Mouse (Mus musculus): Measurements from ENCODE around the gene Polq. TPM values are rescaled to one million over a fixed set of nuclear protein-coding genes. Genes with fewer than 3 reads are reported as not detected.

Gene Polq
- 9.7 and 10.4 TPM in 2 replicates for polyA plus RNA-seq (2014; fragmentation: Nextera tagmentation; extraction: Ambion mirVana)

- Histone ChIP-seq H3K4me3 (ENCODE audit: low read depth, low read length) (peak within 1 kb of the TSS; percentile 79), H3K27ac (ENCODE audit: low read depth, low read length) (no peak within 1 kb of the TSS), H3K9me3 (ENCODE audit: control insufficient read depth, low read length) (no peaks in the 10 kb centered on the region), H3K36me3 (ENCODE audit: control insufficient read depth, insufficient read depth, low read length) (no peaks in the 10 kb centered on the region), H3K4me2 (ENCODE audit: low read depth) (peak within 1 kb of the TSS; percentile 71), H3K9ac (ENCODE audit: low read length) (peak within 1 kb of the TSS; percentile 72), H3K27me3 (ENCODE audit: control insufficient read depth, insufficient read depth, low read length) (no peaks in the 10 kb centered on the region), H3K4me1 (ENCODE audit: control insufficient read depth, insufficient read depth, low read length) (peaks cover 3% of the 10 kb centered on the region; the same call in 1 of the 2 replicates)
- ATAC-seq (ENCODE audit: insufficient read depth, low FRiP score, low TSS enrichment) (peak; percentile 98), DNase-seq (ENCODE audit: low spot score) (peak; percentile 91)
- 6% methylated on average over 30 of the region's 30 CpGs for WGBS
Observed at GRCm38 (mm10) chr16:37011061-37011921, at the start of gene Polq. Gene Polq (plus strand): TSS chr16:37011786.

- 83% methylated on average over 4 of the region's 4 CpGs for WGBS
- ATAC-seq (ENCODE audit: insufficient read depth, low FRiP score, low TSS enrichment): no peak
- H3K27me3 ChIP-seq (ENCODE audit: control insufficient read depth, insufficient read depth, low read length): no peaks in the 10 kb centered on the region
- H3K27ac ChIP-seq (ENCODE audit: low read depth, low read length): no peak overlapping the region
- no peaks in the 10 kb centered on the region for H3K4me1 ChIP-seq (ENCODE audit: control insufficient read depth, insufficient read depth, low read length)
- H3K9me3 ChIP-seq (ENCODE audit: control insufficient read depth, low read length): no peaks in the 10 kb centered on the region
- no peaks in the 10 kb centered on the region for H3K36me3 ChIP-seq (ENCODE audit: control insufficient read depth, insufficient read depth, low read length)
- H3K9ac ChIP-seq (ENCODE audit: low read length): no peak overlapping the region
- no peak for DNase-seq (ENCODE audit: low spot score)
- no peak overlapping the region for H3K4me2 ChIP-seq (ENCODE audit: low read depth)
- no peak overlapping the region for H3K4me3 ChIP-seq (ENCODE audit: low read depth, low read length)
Observed at GRCm38 (mm10) chr16:36963415-36963814, 48.2 kb upstream of the Polq start.

- Histone ChIP-seq H3K36me3 (ENCODE audit: control insufficient read depth, insufficient read depth, low read length) (no peaks in the 10 kb centered on the region), H3K4me2 (ENCODE audit: low read depth) (no peak overlapping the region), H3K4me1 (ENCODE audit: control insufficient read depth, insufficient read depth, low read length) (no peaks in the 10 kb centered on the region), H3K27me3 (ENCODE audit: control insufficient read depth, insufficient read depth, low read length) (no peaks in the 10 kb centered on the region), H3K9ac (ENCODE audit: low read length) (no peak overlapping the region), H3K4me3 (ENCODE audit: low read depth, low read length) (no peak overlapping the region), H3K27ac (ENCODE audit: low read depth, low read length) (no peak overlapping the region), H3K9me3 (ENCODE audit: control insufficient read depth, low read length) (no peaks in the 10 kb centered on the region)
- ATAC-seq (ENCODE audit: insufficient read depth, low FRiP score, low TSS enrichment) (no peak), DNase-seq (ENCODE audit: low spot score) (no peak)
- WGBS: 98% methylated on average over 2 of the region's 2 CpGs
Observed at GRCm38 (mm10) chr16:36979127-36979526, 32.5 kb upstream of the Polq start.

- H3K27ac ChIP-seq (ENCODE audit: low read depth, low read length): no peak overlapping the region
- ATAC-seq (ENCODE audit: insufficient read depth, low FRiP score, low TSS enrichment) (no peak), DNase-seq (ENCODE audit: low spot score) (no peak)
- H3K4me3 ChIP-seq (ENCODE audit: low read depth, low read length): no peak overlapping the region
- no peak overlapping the region for H3K9ac ChIP-seq (ENCODE audit: low read length)
- H3K4me1 ChIP-seq (ENCODE audit: control insufficient read depth, insufficient read depth, low read length): no peaks in the 10 kb centered on the region
- H3K9me3 ChIP-seq (ENCODE audit: control insufficient read depth, low read length): no peaks in the 10 kb centered on the region
- H3K4me2 ChIP-seq (ENCODE audit: low read depth): no peak overlapping the region
- no peaks in the 10 kb centered on the region for H3K27me3 ChIP-seq (ENCODE audit: control insufficient read depth, insufficient read depth, low read length)
- 74% methylated on average over 1 of the region's 1 CpGs for WGBS
- H3K36me3 ChIP-seq (ENCODE audit: control insufficient read depth, insufficient read depth, low read length): no peaks in the 10 kb centered on the region
Observed at GRCm38 (mm10) chr16:36983796-36984195, 27.8 kb upstream of the Polq start.

GRCm38 (mm10) chr16:36985636-36986042 is 25.9 kb upstream of the Polq start:
- H3K27me3 ChIP-seq (ENCODE audit: control insufficient read depth, insufficient read depth, low read length): no peaks in the 10 kb centered on the region
- H3K4me1 ChIP-seq (ENCODE audit: control insufficient read depth, insufficient read depth, low read length): no peaks in the 10 kb centered on the region
- ATAC-seq (ENCODE audit: insufficient read depth, low FRiP score, low TSS enrichment) (no peak), DNase-seq (ENCODE audit: low spot score) (no peak)
- no peak overlapping the region for H3K9ac ChIP-seq (ENCODE audit: low read length)
- H3K4me3 ChIP-seq (ENCODE audit: low read depth, low read length): no peak overlapping the region
- H3K4me2 ChIP-seq (ENCODE audit: low read depth): no peak overlapping the region
- 75% methylated on average over 5 of the region's 5 CpGs for WGBS
- H3K36me3 ChIP-seq (ENCODE audit: control insufficient read depth, insufficient read depth, low read length): no peaks in the 10 kb centered on the region
- H3K27ac ChIP-seq (ENCODE audit: low read depth, low read length): no peak overlapping the region
- H3K9me3 ChIP-seq (ENCODE audit: control insufficient read depth, low read length): no peaks in the 10 kb centered on the region

- Histone ChIP-seq H3K4me3 (ENCODE audit: low read depth, low read length) (no peak overlapping the region), H3K4me2 (ENCODE audit: low read depth) (no peak overlapping the region), H3K27me3 (ENCODE audit: control insufficient read depth, insufficient read depth, low read length) (no peaks in the 10 kb centered on the region), H3K9me3 (ENCODE audit: control insufficient read depth, low read length) (no peaks in the 10 kb centered on the region), H3K4me1 (ENCODE audit: control insufficient read depth, insufficient read depth, low read length) (no peaks in the 10 kb centered on the region), H3K27ac (ENCODE audit: low read depth, low read length) (no peak overlapping the region), H3K9ac (ENCODE audit: low read length) (no peak overlapping the region), H3K36me3 (ENCODE audit: control insufficient read depth, insufficient read depth, low read length) (no peaks in the 10 kb centered on the region)
- no peak for ATAC-seq (ENCODE audit: insufficient read depth, low FRiP score, low TSS enrichment)
- DNase-seq (ENCODE audit: low spot score): no peak
- 74% methylated on average over 2 of the region's 2 CpGs for WGBS
Observed at GRCm38 (mm10) chr16:36987399-36987798, 24.2 kb upstream of the Polq start.

GRCm38 (mm10) chr16:36988066-36988465 is 23.5 kb upstream of the Polq start:
- no peaks in the 10 kb centered on the region for H3K4me1 ChIP-seq (ENCODE audit: control insufficient read depth, insufficient read depth, low read length)
- no peak overlapping the region for H3K4me3 ChIP-seq (ENCODE audit: low read depth, low read length)
- no peak for ATAC-seq (ENCODE audit: insufficient read depth, low FRiP score, low TSS enrichment)
- no peaks in the 10 kb centered on the region for H3K36me3 ChIP-seq (ENCODE audit: control insufficient read depth, insufficient read depth, low read length)
- DNase-seq (ENCODE audit: low spot score): no peak
- no peak overlapping the region for H3K4me2 ChIP-seq (ENCODE audit: low read depth)
- H3K9me3 ChIP-seq (ENCODE audit: control insufficient read depth, low read length): no peaks in the 10 kb centered on the region
- H3K27me3 ChIP-seq (ENCODE audit: control insufficient read depth, insufficient read depth, low read length): no peaks in the 10 kb centered on the region
- H3K9ac ChIP-seq (ENCODE audit: low read length): no peak overlapping the region
- H3K27ac ChIP-seq (ENCODE audit: low read depth, low read length): no peak overlapping the region

GRCm38 (mm10) chr16:36989493-36989892 is 22.1 kb upstream of the Polq start:
- WGBS: 77% methylated on average over 8 of the region's 8 CpGs
- no peak for DNase-seq (ENCODE audit: low spot score)
- ATAC-seq (ENCODE audit: insufficient read depth, low FRiP score, low TSS enrichment): no peak

GRCm38 (mm10) chr16:36989999-36990625 is 21.5 kb upstream of the Polq start, which contains the start of gene Fbxo40:
Gene Fbxo40 (minus strand): TSS chr16:36990467.
- Histone ChIP-seq H3K27ac (ENCODE audit: low read depth, low read length) (no peak within 1 kb of the TSS), H3K4me3 (ENCODE audit: low read depth, low read length) (no peak within 1 kb of the TSS), H3K27me3 (ENCODE audit: control insufficient read depth, insufficient read depth, low read length) (no peaks in the 10 kb centered on the region), H3K4me1 (ENCODE audit: control insufficient read depth, insufficient read depth, low read length) (no peaks in the 10 kb centered on the region), H3K36me3 (ENCODE audit: control insufficient read depth, insufficient read depth, low read length) (no peaks in the 10 kb centered on the region), H3K4me2 (ENCODE audit: low read depth) (no peak within 1 kb of the TSS), H3K9me3 (ENCODE audit: control insufficient read depth, low read length) (no peaks in the 10 kb centered on the region), H3K9ac (ENCODE audit: low read length) (no peak within 1 kb of the TSS)
- DNase-seq (ENCODE audit: low spot score) (no peak), ATAC-seq (ENCODE audit: insufficient read depth, low FRiP score, low TSS enrichment) (no peak)
- WGBS: 78% methylated on average over 18 of the region's 18 CpGs

More at GRCm38 (mm10) chr16:36989493-36989892, 22.1 kb upstream of the Polq start:
- H3K9me3 ChIP-seq (ENCODE audit: control insufficient read depth, low read length): no peaks in the 10 kb centered on the region
- no peaks in the 10 kb centered on the region for H3K36me3 ChIP-seq (ENCODE audit: control insufficient read depth, insufficient read depth, low read length)
- no peak overlapping the region for H3K4me3 ChIP-seq (ENCODE audit: low read depth, low read length)
- no peak overlapping the region for H3K9ac ChIP-seq (ENCODE audit: low read length)
- H3K27me3 ChIP-seq (ENCODE audit: control insufficient read depth, insufficient read depth, low read length): no peaks in the 10 kb centered on the region
- H3K4me1 ChIP-seq (ENCODE audit: control insufficient read depth, insufficient read depth, low read length): no peaks in the 10 kb centered on the region
- no peak overlapping the region for H3K27ac ChIP-seq (ENCODE audit: low read depth, low read length)
- no peak overlapping the region for H3K4me2 ChIP-seq (ENCODE audit: low read depth)

Data from neural tube, embryonic 11.5 days (tissue).